Mouse (Mus musculus) forebrain, embryonic 13.5 days (tissue): ENCODE data around the gene Sumf1. TPM values are rescaled to one million over a fixed set of nuclear protein-coding genes. Genes with fewer than 3 reads are reported as not detected.
A peak's percentile ranks its signal among the peaks of the same experiment; 100 is the strongest.

ENCODE experiments used
- ATAC-seq: fragments of 200-750 bp; cut with Nextera tagmentation; 2 replicates; pipeline ENCODE4 v1.8.0; 2017
- H3K27ac ChIP-seq: fragments of 300-500 bp; sonication (generic); 2 replicates; pipeline ENCODE4 v1.5.1; 2015; ENCODE audit warnings: inconsistent platforms, mild to moderate bottlenecking, moderate library complexity
- H3K27me3 ChIP-seq: fragments of 300-500 bp; sonication (generic); 2 replicates; pipeline ENCODE4 v1.6.1; 2015; ENCODE audit warnings: mild to moderate bottlenecking, inconsistent platforms
- H3K36me3 ChIP-seq: fragments of 300-500 bp; sonication (generic); 2 replicates; pipeline ENCODE4 v1.6.1; 2015; ENCODE audit warnings: mild to moderate bottlenecking, inconsistent platforms; ENCODE audit not compliant: poor library complexity, severe bottlenecking
- H3K4me1 ChIP-seq: fragments of 300-500 bp; sonication (generic); 2 replicates; pipeline ENCODE4 v1.6.1; 2015; ENCODE audit warnings: inconsistent platforms
- H3K4me2 ChIP-seq: fragments of 300-500 bp; sonication (generic); 2 replicates; pipeline ENCODE4 v1.6.1; 2015; ENCODE audit warnings: inconsistent platforms, mild to moderate bottlenecking, moderate library complexity
- H3K4me3 ChIP-seq: fragments of 300-500 bp; sonication (generic); 2 replicates; pipeline ENCODE4 v1.5.1; 2015; ENCODE audit warnings: mild to moderate bottlenecking, inconsistent platforms
- H3K9ac ChIP-seq: fragments of 300-500 bp; sonication (generic); 2 replicates; pipeline ENCODE4 v1.6.1; 2015; ENCODE audit warnings: mild to moderate bottlenecking, inconsistent platforms
- H3K9me3 ChIP-seq: fragments of 300-500 bp; sonication (generic); replicated peaks from 2 replicates; pipeline ENCODE4 v1.6.1; 2016; ENCODE audit warnings: inconsistent platforms
- WGBS: fragments of 180-500 bp; shearing (Covaris S2); methylation state at CpG from one replicate; pipeline ENCODE4 v1.1.7; 2015; 5-methylcytosine and 5-hydroxymethylcytosine counted together
- polyA plus RNA-seq: library from polyadenylated mRNA; unstranded; fragments of >200 nt; fragmentation: Nextera tagmentation; extraction: Ambion mirVana; gene quantifications from 2 replicates; pipeline ENCODE4 v1.2.1, GENCODE M21; 2015

Sumf1 gene
- polyA plus RNA-seq, 1 experiment from 2014 or later: 12.6 TPM

DNA sequence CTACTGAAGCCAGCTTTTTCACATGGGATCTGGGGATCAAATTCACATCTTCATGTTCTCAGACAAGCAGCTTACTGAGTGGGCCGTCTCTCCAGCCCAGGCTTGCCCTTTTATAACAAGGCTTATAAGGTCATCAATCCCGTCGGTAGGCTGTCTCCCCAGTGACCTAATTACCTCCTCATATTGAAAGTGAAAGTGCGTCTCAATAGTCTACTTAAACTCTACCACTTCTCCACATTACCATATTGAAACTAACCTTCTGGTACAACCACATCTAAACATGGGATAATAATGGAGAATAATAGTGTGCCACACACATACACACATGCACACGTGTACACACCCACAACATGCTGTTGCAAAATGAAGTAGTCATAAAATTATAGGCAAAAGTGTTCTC, 20.4 kb downstream of the Sumf1 start:
- 71% methylated on average over 5 of the region's 5 CpGs for WGBS
- H3K4me1 ChIP-seq: no peaks in the 10 kb centered on the region
- H3K27ac ChIP-seq: no peak overlapping the region
- no peak overlapping the region for H3K4me2 ChIP-seq
- no peak overlapping the region for H3K9ac ChIP-seq
- no peaks in the 10 kb centered on the region for H3K27me3 ChIP-seq
- H3K36me3 ChIP-seq: no peaks in the 10 kb centered on the region
- ATAC-seq: no peak
- no peaks in the 10 kb centered on the region for H3K9me3 ChIP-seq
- no peak overlapping the region for H3K4me3 ChIP-seq

DNA sequence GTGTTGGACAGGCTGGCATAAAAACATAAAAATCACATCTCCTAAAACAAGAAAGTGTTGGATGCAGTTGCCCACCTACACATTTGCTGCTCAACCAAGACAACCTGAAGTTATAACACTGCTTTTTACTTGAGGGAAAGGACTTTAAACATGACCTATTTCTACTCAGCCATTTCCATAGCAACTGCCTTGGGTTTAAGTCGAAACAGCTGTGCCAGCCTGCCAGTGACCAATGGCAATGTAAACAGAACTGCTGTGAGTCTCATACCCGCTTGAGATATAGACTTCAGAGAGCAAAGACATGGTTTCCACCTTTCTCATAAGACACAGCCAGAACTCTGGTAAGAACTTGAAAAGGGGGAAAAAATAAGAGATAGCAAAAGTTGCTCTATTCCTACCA, 24.8 kb downstream of the Sumf1 start:
- no peak for ATAC-seq
- no peak overlapping the region for H3K27ac ChIP-seq
- H3K4me2 ChIP-seq: no peak overlapping the region
- no peaks in the 10 kb centered on the region for H3K9me3 ChIP-seq
- H3K4me3 ChIP-seq: no peak overlapping the region
- no peaks in the 10 kb centered on the region for H3K36me3 ChIP-seq
- WGBS: 82% methylated on average over 2 of the region's 2 CpGs
- H3K4me1 ChIP-seq: no peaks in the 10 kb centered on the region
- no peaks in the 10 kb centered on the region for H3K27me3 ChIP-seq
- no peak overlapping the region for H3K9ac ChIP-seq

DNA sequence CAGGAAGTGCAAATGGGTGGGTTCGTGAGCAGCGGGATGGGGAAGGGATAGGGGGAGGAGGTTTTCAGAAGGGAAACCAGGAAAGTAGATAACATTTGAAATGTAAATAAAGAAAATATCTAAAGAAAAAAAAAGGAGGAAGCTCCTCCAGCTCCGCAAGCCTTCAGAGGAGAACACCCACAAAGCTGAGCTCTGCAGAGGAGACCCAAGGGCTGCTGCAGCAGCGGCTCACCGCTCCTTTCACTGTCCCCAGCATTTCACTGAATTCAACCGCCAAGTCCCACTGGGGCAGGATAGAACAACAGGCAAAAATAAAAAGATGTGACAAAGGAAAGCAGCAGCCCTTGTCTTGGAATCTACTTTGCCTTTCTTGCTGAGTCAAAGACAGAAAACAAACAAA, 28.5 kb downstream of the Sumf1 start:
- Histone ChIP-seq H3K4me1 (no peaks in the 10 kb centered on the region), H3K9ac (no peak overlapping the region), H3K27me3 (no peaks in the 10 kb centered on the region), H3K9me3 (no peaks in the 10 kb centered on the region), H3K36me3 (0 out of 2 replicates have a peak, but pooled peaks cover under 1% of the 10 kb centered on the region), H3K4me2 (no peak overlapping the region), H3K27ac (no peak overlapping the region), H3K4me3 (no peak overlapping the region)
- no peak for ATAC-seq
- 47% methylated on average over 6 of the region's 6 CpGs for WGBS

DNA sequence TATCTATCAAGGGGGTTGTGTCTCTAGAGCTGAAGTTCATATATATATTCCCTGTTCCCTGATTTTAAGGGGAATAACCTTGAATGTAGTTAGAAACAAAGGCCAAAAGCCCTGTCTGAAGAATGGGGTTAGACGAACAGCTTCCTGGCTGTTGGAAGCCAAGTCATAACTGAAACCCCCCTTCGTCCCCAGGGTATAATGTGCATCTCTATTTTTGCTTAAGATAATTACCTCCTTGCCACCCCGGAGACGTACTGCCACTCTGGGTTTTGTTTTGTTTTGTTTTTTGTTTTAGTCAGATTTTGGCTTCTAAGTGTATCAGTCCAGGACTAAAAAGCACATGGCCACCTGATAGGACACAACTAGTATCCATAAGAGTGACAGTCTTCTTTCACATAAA, 31.1 kb downstream of the Sumf1 start:
- no peak overlapping the region for H3K9ac ChIP-seq
- no peak overlapping the region for H3K27ac ChIP-seq
- WGBS: 91% methylated on average over 4 of the region's 4 CpGs
- H3K4me2 ChIP-seq: no peak overlapping the region
- no peak for ATAC-seq
- no peaks in the 10 kb centered on the region for H3K4me1 ChIP-seq
- 0 out of 2 replicates have a peak, but pooled peaks cover 7% of the 10 kb centered on the region for H3K36me3 ChIP-seq
- H3K27me3 ChIP-seq: no peaks in the 10 kb centered on the region
- no peak overlapping the region for H3K4me3 ChIP-seq
- no peaks in the 10 kb centered on the region for H3K9me3 ChIP-seq

GRCm38 (mm10) chr6:108152661-108153269, 32.6 kb downstream of the Sumf1 start:
- H3K36me3 ChIP-seq: 0 out of 2 replicates have a peak, but pooled peaks cover 7% of the 10 kb centered on the region
- no peaks in the 10 kb centered on the region for H3K27me3 ChIP-seq
- ATAC-seq: no peak
- H3K9ac ChIP-seq: no peak overlapping the region
- no peak overlapping the region for H3K4me2 ChIP-seq
- H3K4me1 ChIP-seq: no peaks in the 10 kb centered on the region
- 90% methylated on average over 9 of the region's 9 CpGs for WGBS
- no peak overlapping the region for H3K27ac ChIP-seq
- no peak overlapping the region for H3K4me3 ChIP-seq
- no peaks in the 10 kb centered on the region for H3K9me3 ChIP-seq

DNA sequence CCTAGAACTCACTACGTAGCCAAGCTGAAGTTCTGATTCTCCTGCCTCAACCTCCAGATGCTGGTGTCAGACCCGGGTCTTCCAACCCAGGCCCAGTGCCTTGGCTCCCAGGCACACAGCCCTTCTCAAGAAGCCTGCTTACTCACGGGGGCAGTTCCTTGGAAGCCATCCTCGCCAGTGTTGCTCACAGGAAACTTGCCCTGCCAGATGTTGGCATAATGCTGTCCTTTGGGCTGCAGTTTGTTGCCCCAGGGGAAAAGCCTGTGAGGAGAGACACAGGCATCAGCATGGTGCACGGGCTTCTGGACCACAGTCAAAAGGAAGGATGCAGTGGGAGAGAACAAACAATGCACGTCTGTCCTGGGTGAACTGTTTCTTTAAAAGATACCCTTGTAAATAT, 33.3 kb downstream of the Sumf1 start:
- 85% methylated on average over 6 of the region's 6 CpGs for WGBS
- Histone ChIP-seq H3K27me3 (no peaks in the 10 kb centered on the region), H3K9me3 (no peaks in the 10 kb centered on the region), H3K4me1 (no peaks in the 10 kb centered on the region), H3K36me3 (0 out of 2 replicates have a peak, but pooled peaks cover 7% of the 10 kb centered on the region), H3K4me2 (no peak overlapping the region), H3K27ac (no peak overlapping the region), H3K9ac (no peak overlapping the region), H3K4me3 (no peak overlapping the region)
- ATAC-seq: no peak

- no peak; the same call in 1 of the 2 replicates for ATAC-seq
- Histone ChIP-seq H3K27me3 (no peaks in the 10 kb centered on the region), H3K4me1 (peaks cover 13% of the 10 kb centered on the region), H3K9me3 (no peaks in the 10 kb centered on the region), H3K4me3 (no peak overlapping the region), H3K27ac (no peak overlapping the region), H3K36me3 (0 out of 2 replicates have a peak, but pooled peaks cover 7% of the 10 kb centered on the region), H3K4me2 (no peak overlapping the region), H3K9ac (no peak overlapping the region)
- 93% methylated on average over 4 of the region's 4 CpGs for whole genome bisulfite sequencing
These were observed 36.1 kb downstream of the Sumf1 start for GRCm38 (mm10) chr6:108149235-108149634.

- Histone ChIP-seq H3K27ac (no peak overlapping the region), H3K27me3 (no peaks in the 10 kb centered on the region), H3K36me3 (0 out of 2 replicates have a peak, but pooled peaks cover 7% of the 10 kb centered on the region), H3K9me3 (no peaks in the 10 kb centered on the region), H3K9ac (no peak overlapping the region), H3K4me1 (peaks cover 13% of the 10 kb centered on the region), H3K4me2 (no peak overlapping the region), H3K4me3 (no peak overlapping the region)
- WGBS: 51% methylated on average over 3 of the region's 3 CpGs
- no peak for ATAC-seq
These were observed 36.9 kb downstream of the Sumf1 start for GRCm38 (mm10) chr6:108148435-108148834.

DNA sequence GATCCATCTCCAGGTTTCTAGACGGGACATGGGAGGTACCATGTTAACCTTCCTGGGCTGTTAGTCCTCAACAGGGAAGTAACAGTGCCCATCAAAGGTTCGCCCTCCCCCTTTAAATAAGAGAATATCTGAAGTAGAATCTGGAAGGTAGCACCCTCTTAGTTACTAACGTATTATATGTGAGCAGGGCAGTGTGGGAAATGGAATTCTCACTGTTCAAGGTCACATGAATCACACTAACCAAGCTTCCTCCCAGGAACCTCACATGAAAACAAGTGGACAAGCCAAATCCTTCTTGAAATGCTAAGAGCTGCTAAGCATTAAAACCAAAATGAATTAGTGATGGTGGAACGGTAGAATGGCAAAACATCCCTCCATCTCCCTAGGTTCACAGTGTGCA, 38.7 kb downstream of the Sumf1 start:
- 90% methylated on average over 4 of the region's 4 CpGs for WGBS
- no peak for ATAC-seq
- no peak overlapping the region for H3K4me3 ChIP-seq
- no peak overlapping the region for H3K27ac ChIP-seq
- H3K27me3 ChIP-seq: no peaks in the 10 kb centered on the region
- H3K4me1 ChIP-seq: peaks cover 13% of the 10 kb centered on the region
- H3K9me3 ChIP-seq: no peaks in the 10 kb centered on the region
- no peak overlapping the region for H3K9ac ChIP-seq
- 0 out of 2 replicates have a peak, but pooled peaks cover 4% of the 10 kb centered on the region for H3K36me3 ChIP-seq
- H3K4me2 ChIP-seq: no peak overlapping the region

GRCm38 (mm10) chr6:108145941-108146588, 39.3 kb downstream of the Sumf1 start:
- no peak overlapping the region for H3K4me3 ChIP-seq
- H3K27me3 ChIP-seq: no peaks in the 10 kb centered on the region
- no peak overlapping the region for H3K4me2 ChIP-seq
- peak overlapping the region; percentile 69 for H3K27ac ChIP-seq
- no peaks in the 10 kb centered on the region for H3K36me3 ChIP-seq
- no peaks in the 10 kb centered on the region for H3K9me3 ChIP-seq
- H3K4me1 ChIP-seq: peaks cover 13% of the 10 kb centered on the region
- 35% methylated on average over 7 of the region's 7 CpGs for WGBS
- ATAC-seq: peak; percentile 93
- H3K9ac ChIP-seq: no peak overlapping the region

DNA sequence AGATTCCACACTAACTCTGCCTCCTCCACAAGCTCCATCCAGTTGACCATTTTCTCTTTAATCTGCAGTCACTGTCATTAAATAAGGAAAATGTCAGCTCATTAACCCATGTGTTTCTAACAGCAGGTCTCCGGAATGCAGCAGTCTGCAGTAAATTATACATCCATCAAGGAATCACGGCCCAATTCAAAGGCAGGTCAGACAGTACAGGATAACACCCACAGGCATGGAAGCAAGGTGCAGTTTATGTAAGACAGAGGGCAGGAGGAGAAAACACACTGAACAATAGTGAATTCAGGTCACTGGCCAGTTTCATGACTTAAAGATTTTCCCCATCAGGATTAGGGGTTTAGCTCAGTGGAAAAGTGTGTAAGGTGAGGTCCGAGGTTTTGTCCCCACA, 40.1 kb downstream of the Sumf1 start:
- Histone ChIP-seq H3K27ac (peak overlapping the region; percentile 55), H3K36me3 (no peaks in the 10 kb centered on the region), H3K9me3 (no peaks in the 10 kb centered on the region), H3K4me2 (no peak overlapping the region), H3K4me3 (no peak overlapping the region), H3K4me1 (peaks cover 13% of the 10 kb centered on the region), H3K27me3 (no peaks in the 10 kb centered on the region), H3K9ac (no peak overlapping the region)
- WGBS: 43% methylated on average over 3 of the region's 3 CpGs
- ATAC-seq: peak; percentile 20; the same call in 1 of the 2 replicates

DNA sequence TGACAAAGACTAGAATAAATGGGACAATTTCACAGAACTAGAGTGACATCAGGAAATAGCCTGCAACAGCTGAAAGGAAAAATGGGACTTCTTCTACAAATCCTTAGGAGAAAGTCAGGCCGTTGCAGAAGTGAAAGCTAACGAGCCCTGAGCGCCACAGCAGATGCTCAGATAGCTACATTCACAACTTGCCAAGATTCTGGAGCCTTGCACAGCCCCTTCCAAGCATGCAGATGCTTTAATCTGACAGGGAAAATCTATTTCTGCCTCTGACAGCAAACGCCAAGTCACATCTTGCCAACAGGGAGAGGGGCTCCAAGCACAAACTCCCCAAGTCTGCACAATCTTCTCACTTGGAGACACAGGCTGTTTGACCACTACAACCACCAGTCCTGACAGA, 42.6 kb downstream of the Sumf1 start:
- no peak; the same call in 1 of the 2 replicates for ATAC-seq
- Histone ChIP-seq H3K27me3 (no peaks in the 10 kb centered on the region), H3K27ac (no peak overlapping the region), H3K36me3 (no peaks in the 10 kb centered on the region), H3K4me2 (no peak overlapping the region), H3K4me1 (peaks cover 13% of the 10 kb centered on the region), H3K9me3 (no peaks in the 10 kb centered on the region), H3K4me3 (no peak overlapping the region), H3K9ac (no peak overlapping the region)
- 64% methylated on average over 4 of the region's 4 CpGs for WGBS
